Mouse (Mus musculus): Measurements from ENCODE around the gene Fat2. TPM values are rescaled to one million over a fixed set of nuclear protein-coding genes. Genes with fewer than 3 reads are reported as not detected.

Fat2 gene
- total RNA-seq, 2 experiments from 2014 or later, result 0.10 to 0.18 TPM

DNA sequence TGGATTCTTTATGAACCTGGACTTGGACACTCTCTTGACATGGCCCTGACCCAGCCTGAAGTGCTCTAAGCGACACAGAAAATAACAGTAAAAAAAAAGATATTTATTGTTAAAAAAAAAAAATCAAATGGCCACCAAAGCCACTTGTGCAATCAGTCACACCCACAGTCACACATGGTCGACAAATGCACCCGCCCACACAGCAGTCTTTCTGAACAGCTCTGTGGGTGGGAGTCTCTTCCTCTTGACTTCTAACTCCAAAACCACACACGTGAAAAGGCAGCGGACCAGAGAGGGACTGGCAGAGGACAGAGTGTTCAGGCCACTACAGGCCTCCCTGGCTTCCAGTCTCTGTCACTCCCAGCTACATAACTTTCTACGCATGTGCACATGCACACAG lies 85.8 kb downstream of the Fat2 start:
- no peak for DNase-seq (ENCODE audit: low spot score in 2 of 2)

DNA sequence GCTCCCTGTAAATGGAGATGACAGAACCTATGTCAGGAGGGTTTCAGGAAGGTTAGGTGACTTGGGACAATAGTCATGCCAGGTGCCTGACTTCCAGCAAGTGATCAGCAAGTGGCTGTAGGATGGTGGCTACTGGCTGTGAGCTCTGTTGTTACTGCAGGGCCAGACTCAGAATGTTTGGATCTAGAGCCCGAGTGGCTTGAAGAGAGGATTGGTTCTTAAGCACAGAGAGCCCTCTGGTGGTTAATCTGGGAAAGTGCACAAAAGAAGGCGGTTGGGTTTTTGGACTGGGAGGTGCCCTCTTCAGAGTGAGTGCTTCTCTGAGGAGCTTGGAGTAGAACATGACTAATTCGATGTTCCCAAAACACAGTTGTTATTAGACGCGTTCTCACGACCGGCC lies 95.8 kb downstream of the Fat2 start:
- DNase-seq (ENCODE audit: low spot score in 2 of 2), result peak in 1 of 2 experiments; percentile 42

DNA sequence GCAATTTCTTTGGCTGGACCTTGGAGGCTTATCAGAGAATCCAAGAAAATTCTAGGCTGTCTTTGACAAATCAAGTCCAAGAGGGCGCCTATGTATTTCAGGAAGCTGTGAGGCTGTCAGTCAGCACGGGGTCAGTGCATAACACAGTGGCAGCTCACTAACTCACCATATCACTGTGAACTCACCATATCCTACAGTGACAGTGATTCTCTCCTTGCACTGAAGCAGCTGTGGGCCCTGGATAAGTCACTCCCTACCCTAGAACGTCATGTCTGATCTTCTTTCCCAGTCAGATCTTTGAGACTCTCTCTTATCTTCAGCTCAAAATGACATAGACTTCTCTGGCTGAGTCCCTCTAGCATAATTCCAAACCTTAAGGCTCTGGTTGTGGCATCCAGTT lies 96.9 kb downstream of the Fat2 start:
- no peak for DNase-seq (ENCODE audit: low spot score in 2 of 2)

DNA sequence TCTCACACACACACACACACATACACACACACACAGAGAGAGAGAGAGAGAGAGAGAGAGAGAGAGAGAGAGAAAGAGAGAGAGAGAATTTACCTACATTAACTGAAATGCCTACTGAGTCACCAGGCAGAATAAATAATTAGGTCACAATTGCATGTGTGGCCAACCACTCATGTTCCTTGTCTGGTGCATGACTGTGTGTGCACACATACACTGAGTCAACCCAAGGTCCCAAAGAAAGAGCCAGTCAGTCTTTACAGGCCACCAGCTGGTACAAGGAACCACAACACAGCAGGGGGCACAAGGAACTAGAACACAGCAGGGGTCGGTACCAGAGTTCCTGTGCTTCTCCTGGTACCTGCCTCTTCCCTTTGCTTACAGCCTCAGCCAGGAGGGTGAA lies 99.5 kb downstream of the Fat2 start:
- no peak for DNase-seq (ENCODE audit: low spot score in 2 of 2)

GRCm38 (mm10) chr11:55234791-55235190 lies 101.6 kb downstream of the Fat2 start:
- no peak for DNase-seq (ENCODE audit: low spot score in 2 of 2)

GRCm38 (mm10) chr11:55234288-55234687 lies 102.1 kb downstream of the Fat2 start:
- no peak for DNase-seq (ENCODE audit: low spot score in 2 of 2)

DNA sequence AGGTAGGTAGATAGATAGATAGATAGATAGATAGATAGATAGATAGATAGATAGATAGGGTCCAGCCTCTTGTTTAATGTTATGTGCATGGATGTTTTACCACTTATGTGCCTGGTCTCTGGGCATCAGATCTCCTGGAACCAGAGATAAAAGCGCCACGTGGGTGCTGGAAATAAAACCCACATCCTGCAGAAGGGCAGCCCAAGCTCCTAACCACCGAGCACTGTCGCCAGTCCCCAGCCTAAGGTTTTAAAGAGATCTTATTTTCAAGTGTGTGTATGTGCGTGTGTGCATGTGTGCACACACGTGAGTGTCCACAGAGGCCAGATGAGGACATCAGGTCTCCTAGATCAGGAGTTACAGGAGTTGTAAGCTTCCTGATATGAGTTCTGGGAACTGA lies 105.3 kb downstream of the Fat2 start:
- no peak for DNase-seq (ENCODE audit: low spot score in 2 of 2)

DNA sequence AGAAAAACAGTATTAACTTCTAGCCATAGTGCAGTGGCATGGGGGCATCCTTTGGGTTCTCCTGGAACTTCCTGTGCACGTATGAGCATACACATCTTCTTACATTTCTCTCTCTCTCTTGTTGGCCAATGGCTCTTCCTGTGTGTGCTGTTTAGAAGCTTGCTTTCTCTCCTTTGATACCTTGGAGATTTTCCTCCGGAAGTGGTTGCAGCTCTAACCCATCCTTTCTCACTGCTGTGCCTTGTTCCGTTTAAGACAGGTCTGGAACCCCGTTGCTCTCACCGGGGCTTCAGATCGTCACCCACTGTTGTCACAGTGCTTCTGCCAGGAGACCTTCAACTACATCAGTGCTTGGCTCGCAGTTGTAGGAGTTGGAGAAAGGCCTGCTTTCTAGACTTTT lies 115.1 kb downstream of the Fat2 start:
- no peak for DNase-seq (ENCODE audit: low spot score in 2 of 2)

- DNase-seq (ENCODE audit: low spot score in 2 of 2), result no peak
Measured at GRCm38 (mm10) chr11:55218473-55218872, 117.9 kb downstream of the Fat2 start.

DNA sequence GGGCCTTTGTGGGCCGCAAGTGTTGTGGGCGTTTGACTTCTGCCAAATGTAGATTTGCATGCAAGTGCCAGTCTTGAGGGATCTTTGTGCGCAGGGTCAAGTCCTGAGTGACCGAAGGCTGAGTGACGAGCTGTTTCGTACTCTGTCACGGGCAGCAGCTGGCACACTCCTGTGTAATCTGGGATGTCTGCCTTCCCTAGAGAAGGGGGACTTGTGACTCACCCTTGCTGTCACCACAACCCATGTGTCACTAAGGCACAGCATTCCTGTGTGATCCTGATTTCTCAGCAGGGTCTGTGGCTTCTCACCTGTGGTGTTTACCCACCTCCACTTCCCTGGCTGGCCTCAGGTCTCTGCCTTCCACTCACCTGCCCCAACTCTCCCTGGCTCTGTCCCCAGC lies 118.5 kb downstream of the Fat2 start:
- DNase-seq (ENCODE audit: low spot score in 2 of 2), result no peak

- no peak for DNase-seq (ENCODE audit: low spot score in 2 of 2)
Measured at GRCm38 (mm10) chr11:55217418-55217817, 118.9 kb downstream of the Fat2 start.

DNA sequence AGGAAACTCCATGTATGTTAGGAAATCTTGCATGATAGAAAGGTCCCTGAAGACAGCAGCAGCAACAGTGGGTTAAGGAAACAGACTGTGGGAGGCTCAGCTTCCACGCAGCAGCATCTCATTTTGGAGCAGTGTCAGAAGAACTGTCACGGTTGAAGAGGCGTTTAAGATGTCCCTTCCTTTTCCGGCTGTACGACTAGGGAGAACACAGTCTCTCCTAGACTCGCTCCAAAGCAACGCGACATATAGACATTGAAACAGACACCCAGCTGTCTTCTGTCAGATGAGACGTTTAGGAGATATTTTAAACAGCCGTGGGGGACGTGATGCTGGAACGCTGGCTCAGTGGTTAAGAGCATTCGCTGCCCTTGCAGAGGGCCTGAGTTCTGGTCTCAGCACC lies 119.5 kb downstream of the Fat2 start:
- DNase-seq (ENCODE audit: low spot score in 2 of 2), result no peak

DNA sequence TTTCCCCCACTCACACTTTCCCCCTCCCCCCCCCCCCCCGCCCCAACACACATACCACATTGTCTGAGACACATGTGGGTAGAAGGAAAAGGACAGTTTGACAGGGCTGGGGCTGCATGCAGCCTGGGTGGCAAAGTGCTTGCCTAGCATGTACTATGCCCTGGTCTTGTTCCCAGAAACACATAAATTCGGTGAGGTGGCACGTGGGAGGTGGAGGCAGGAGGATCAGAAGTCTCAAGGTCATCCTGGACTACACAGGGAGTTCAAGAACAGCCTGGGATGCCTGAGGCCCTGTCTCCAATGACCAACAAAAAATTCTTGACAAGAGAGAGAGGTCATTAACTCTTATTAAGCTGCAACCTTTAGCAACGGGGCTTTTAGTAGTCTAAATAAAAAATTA lies 120.3 kb downstream of the Fat2 start:
- DNase-seq (ENCODE audit: low spot score in 2 of 2), result no peak

- no peak for DNase-seq (ENCODE audit: low spot score in 2 of 2)
Measured at GRCm38 (mm10) chr11:55214978-55215377, 121.4 kb downstream of the Fat2 start.

GRCm38 (mm10) chr11:55214161-55214560 lies 122.2 kb downstream of the Fat2 start:
- no peak for DNase-seq (ENCODE audit: low spot score in 2 of 2)

DNA sequence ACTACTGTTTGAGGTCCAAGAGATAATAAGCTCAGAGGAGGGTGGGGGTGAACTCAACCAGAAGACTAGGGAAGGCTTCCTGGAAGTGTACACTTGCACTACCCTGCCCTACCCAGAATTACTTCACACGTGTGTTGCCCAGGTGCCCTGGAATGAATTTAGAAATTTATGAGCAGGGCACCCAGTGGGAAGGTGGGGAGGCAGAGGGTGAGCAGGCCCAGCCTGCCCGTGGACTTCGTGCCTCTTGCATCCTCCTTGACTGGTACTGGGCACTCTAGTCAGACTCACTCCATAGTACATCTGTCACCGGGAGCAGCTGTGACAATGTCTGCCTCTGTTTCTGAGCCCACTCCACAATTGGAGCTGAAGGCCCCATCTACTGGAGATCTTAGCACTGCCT lies 122.8 kb downstream of the Fat2 start:
- DNase-seq (ENCODE audit: low spot score in 2 of 2), result no peak

DNA sequence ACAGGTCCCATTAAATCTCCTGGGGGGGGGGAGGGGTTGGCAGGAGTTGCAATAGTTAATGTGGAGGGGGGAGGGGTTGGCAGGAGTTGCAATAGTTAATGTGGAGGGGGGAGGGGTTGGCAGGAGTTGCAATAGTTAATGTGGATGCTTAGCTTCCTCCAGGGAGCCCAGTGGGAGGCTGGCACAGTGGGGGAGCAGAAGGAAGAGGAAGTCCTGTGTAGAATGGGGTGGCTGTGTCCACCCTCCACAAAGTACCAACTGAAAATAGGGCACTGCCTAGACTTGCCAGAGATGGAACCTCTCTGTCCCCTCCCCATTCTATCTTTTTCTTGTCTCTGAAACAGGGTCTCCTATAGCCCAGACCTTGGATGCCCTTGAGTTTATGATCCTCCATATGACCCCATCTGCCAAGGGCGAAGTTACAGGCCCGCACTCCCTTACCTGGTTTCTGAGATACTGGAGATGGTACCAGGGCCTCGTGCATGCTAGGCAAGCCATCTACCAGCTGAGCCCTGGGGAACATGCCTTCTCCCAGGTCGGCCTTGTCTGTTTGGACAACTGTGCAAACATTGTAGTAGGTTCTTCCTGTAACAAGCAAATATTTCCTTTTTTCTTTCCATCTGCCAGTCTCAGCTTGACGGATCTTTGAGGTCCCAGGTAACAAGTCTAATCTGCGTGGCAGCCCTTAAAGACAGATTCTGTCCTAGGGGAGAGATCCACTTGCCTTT lies 126.6 kb downstream of the Fat2 start:
- DNase-seq (ENCODE audit: low spot score in 2 of 2), result no peak

- no peak for DNase-seq (ENCODE audit: low spot score in 2 of 2)
Measured at GRCm38 (mm10) chr11:55209032-55209431, 127.3 kb downstream of the Fat2 start.

- DNase-seq (ENCODE audit: low spot score in 2 of 2), result no peak
Measured at GRCm38 (mm10) chr11:55208001-55208690, 128.2 kb downstream of the Fat2 start.

- DNase-seq (ENCODE audit: low spot score in 2 of 2), result peak in 1 of 2 experiments; percentile 21
Measured at GRCm38 (mm10) chr11:55204602-55205001, 131.8 kb downstream of the Fat2 start.

GRCm38 (mm10) chr11:55204159-55204596 lies 132.2 kb downstream of the Fat2 start, which contains the start of gene Slc36a1:
TSS of gene Slc36a1 (plus strand) at chr11:55204350.
- DNase-seq (ENCODE audit: low spot score in 2 of 2), result peak; percentile 99

Measured in gastrocnemius, postnatal 4 days (tissue).